Mouse (Mus musculus): ENCODE results near the gene Mphosph9. TPM values are rescaled to one million over a fixed set of nuclear protein-coding genes. Genes with fewer than 3 reads are reported as not detected.
"Not testable (repeated sequence)": the region's sequence is repeated elsewhere in the genome, so short reads cannot be mapped to it uniquely, and the experiment has no call there.

The Mphosph9 gene
- total and polyA plus RNA-seq, 2 experiments = 1.1 to 2.3 TPM

DNA sequence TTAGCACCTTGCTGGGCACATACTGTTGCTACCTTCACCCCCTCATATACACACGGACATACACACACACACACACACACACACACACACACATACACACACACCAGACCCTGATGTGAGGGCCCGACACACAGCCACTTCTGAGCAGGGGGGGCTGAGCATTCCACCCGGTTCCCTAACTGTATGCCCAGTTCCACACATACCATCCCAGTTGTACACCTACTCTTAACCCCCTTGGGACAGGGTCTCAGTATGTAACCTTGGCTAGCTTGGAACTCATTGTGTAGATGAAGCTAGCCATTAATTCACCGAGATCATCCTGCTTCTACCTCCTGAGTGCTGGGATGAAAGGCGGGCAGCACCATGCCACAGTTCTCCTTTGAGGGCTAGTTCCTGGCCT lies 107.2 kb downstream of the Mphosph9 start:
- peaks cover 24% of the 10 kb centered on the region; the same call in 1 of the 2 replicates for H3K79me2 ChIP-seq (ENCODE audit: control insufficient read depth, insufficient read depth, low read length)
- peak overlapping the region; percentile 79 for H3K27ac ChIP-seq (replicated peaks; ENCODE audit: insufficient read depth, low read depth, low read length)
- peaks cover 44% of the 10 kb centered on the region for H3K4me1 ChIP-seq (ENCODE audit: control insufficient read depth, insufficient read depth, low read length)
- no peak overlapping the region for H3K4me3 ChIP-seq (ENCODE audit: insufficient read depth, low read depth, low read length)
- no peaks in the 10 kb centered on the region for H3K36me3 ChIP-seq (ENCODE audit: control insufficient read depth, insufficient read depth, low read length)
- TF ChIP-seq CTCF (IDR thresholded peaks at IDR 0.05; ENCODE audit: low read depth, low read length) (no peak), POLR2A (IDR thresholded peaks at IDR 0.05; ENCODE audit: extremely low read depth, insufficient read depth, low read length) (no peak)
- 93% methylated on average over 5 of the region's 5 CpGs for WGBS
- H3K9ac ChIP-seq (ENCODE audit: low read depth, low read length) = peak overlapping the region; percentile 5
- no peak for DNase-seq (ENCODE audit: extremely low read depth, low read depth, low spot score)
- no peaks in the 10 kb centered on the region for H3K27me3 ChIP-seq (ENCODE audit: control insufficient read depth, insufficient read depth, low read length)

DNA sequence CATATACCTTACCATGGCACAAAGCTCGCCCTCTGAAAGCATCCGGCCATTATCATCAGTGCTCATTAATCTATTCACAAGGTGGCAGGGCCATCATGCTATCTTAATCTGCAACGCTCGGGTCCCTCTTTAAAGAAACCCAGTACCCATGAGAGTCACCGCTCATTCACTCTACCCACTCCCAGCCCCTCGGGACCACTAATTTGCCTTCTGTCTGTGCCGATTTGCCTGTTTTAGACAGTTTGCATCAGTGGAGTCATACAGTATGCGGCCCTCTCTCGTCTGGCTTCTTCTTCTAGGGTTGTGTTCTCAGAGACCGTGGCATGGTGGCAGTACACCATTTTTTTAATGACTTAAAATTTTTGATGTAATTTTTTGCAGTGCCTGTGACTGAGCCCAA lies 108.3 kb downstream of the Mphosph9 start:
- H3K79me2 ChIP-seq (ENCODE audit: control insufficient read depth, insufficient read depth, low read length) = peaks cover 20% of the 10 kb centered on the region; the same call in 1 of the 2 replicates
- H3K9ac ChIP-seq (ENCODE audit: low read depth, low read length) = no peak overlapping the region
- no peak overlapping the region for H3K4me3 ChIP-seq (ENCODE audit: insufficient read depth, low read depth, low read length)
- WGBS = 93% methylated on average over 10 of the region's 10 CpGs
- H3K27me3 ChIP-seq (ENCODE audit: control insufficient read depth, insufficient read depth, low read length) = no peaks in the 10 kb centered on the region
- H3K36me3 ChIP-seq (ENCODE audit: control insufficient read depth, insufficient read depth, low read length) = no peaks in the 10 kb centered on the region
- peaks cover 38% of the 10 kb centered on the region for H3K4me1 ChIP-seq (ENCODE audit: control insufficient read depth, insufficient read depth, low read length)
- no peak for DNase-seq (ENCODE audit: extremely low read depth, low read depth, low spot score)
- no peak for TF ChIP-seq POLR2A (IDR thresholded peaks at IDR 0.05; ENCODE audit: extremely low read depth, insufficient read depth, low read length)
- no peak for TF ChIP-seq CTCF (IDR thresholded peaks at IDR 0.05; ENCODE audit: low read depth, low read length)
- no peak overlapping the region for H3K27ac ChIP-seq (replicated peaks; ENCODE audit: insufficient read depth, low read depth, low read length)

DNA sequence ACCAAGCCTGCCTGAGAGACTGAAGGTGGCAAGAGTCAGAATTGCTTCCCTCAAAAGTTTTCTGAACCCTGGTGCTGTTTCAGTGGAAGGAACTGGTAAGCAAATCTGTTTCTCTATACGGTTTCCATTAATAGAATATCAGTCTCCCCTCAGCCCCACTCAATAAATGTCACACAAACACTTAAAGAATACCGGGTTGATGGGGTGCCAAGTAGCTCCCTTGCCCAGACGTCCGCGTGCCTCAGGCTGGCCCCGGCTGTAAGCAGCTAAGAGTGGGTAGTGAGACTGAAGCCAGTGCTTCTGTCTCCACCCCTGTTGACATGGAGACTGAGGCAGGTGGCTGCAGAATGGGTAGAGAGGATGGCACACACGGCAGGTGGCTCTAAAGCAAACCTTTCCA lies 108.8 kb downstream of the Mphosph9 start:
- no peak for TF ChIP-seq CTCF (IDR thresholded peaks at IDR 0.05; ENCODE audit: low read depth, low read length)
- no peak for TF ChIP-seq POLR2A (IDR thresholded peaks at IDR 0.05; ENCODE audit: extremely low read depth, insufficient read depth, low read length)
- Histone ChIP-seq H3K27ac (replicated peaks; ENCODE audit: insufficient read depth, low read depth, low read length) (no peak overlapping the region), H3K4me1 (ENCODE audit: control insufficient read depth, insufficient read depth, low read length) (peaks cover 38% of the 10 kb centered on the region), H3K36me3 (ENCODE audit: control insufficient read depth, insufficient read depth, low read length) (no peaks in the 10 kb centered on the region), H3K27me3 (ENCODE audit: control insufficient read depth, insufficient read depth, low read length) (no peaks in the 10 kb centered on the region), H3K9ac (ENCODE audit: low read depth, low read length) (no peak overlapping the region), H3K4me3 (ENCODE audit: insufficient read depth, low read depth, low read length) (no peak overlapping the region), H3K79me2 (ENCODE audit: control insufficient read depth, insufficient read depth, low read length) (peaks cover 17% of the 10 kb centered on the region; the same call in 1 of the 2 replicates)
- no peak for DNase-seq (ENCODE audit: extremely low read depth, low read depth, low spot score)
- 85% methylated on average over 7 of the region's 7 CpGs for WGBS

DNA sequence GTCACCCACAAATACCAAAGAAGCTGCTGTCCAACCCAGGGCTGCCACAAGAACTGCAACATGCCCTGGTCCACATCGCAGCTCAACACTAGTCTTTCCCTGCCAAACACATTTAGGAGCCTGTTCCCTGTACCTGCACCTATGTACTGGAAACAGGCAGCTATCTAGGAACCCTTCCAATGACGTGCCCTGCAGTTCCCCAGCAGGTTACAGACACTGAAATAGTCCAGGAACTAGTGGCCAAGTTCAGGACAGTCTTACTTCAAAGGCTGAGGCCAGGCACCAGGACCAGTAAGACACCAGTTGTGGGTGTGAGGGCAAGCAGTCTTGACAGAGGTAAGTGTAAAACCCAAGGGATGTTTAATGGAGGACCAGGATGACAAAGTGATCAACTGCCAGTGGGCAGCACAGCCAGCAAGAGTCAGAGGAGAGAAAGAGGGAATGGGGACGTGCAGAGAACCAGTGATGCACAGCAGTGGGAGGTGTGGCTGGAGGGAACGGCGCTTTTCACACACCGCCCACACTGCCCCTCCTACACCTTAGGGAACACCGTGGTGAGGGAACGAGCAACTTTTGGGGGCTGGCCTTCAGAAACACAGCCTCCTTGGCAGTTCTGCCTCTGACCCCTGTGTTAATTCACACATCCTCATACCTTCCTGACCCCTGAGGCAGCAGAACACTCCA lies 110.1 kb downstream of the Mphosph9 start:
- H3K79me2 ChIP-seq (ENCODE audit: control insufficient read depth, insufficient read depth, low read length) = peaks cover 14% of the 10 kb centered on the region; the same call in 1 of the 2 replicates
- 55% methylated on average over 8 of the region's 8 CpGs for WGBS
- H3K27me3 ChIP-seq (ENCODE audit: control insufficient read depth, insufficient read depth, low read length) = no peaks in the 10 kb centered on the region
- no peaks in the 10 kb centered on the region for H3K36me3 ChIP-seq (ENCODE audit: control insufficient read depth, insufficient read depth, low read length)
- H3K4me3 ChIP-seq (ENCODE audit: insufficient read depth, low read depth, low read length) = no peak overlapping the region
- H3K27ac ChIP-seq (replicated peaks; ENCODE audit: insufficient read depth, low read depth, low read length) = peak overlapping the region; percentile 0; the same call in 1 of the 2 replicates
- TF ChIP-seq POLR2A (IDR thresholded peaks at IDR 0.05; ENCODE audit: extremely low read depth, insufficient read depth, low read length) = no peak
- TF ChIP-seq CTCF (IDR thresholded peaks at IDR 0.05; ENCODE audit: low read depth, low read length) = no peak
- H3K9ac ChIP-seq (ENCODE audit: low read depth, low read length) = peak overlapping the region; percentile 4; the same call in 1 of the 2 replicates
- peak; percentile 84 for DNase-seq (ENCODE audit: extremely low read depth, low read depth, low spot score)
- peaks cover 32% of the 10 kb centered on the region for H3K4me1 ChIP-seq (ENCODE audit: control insufficient read depth, insufficient read depth, low read length)

DNA sequence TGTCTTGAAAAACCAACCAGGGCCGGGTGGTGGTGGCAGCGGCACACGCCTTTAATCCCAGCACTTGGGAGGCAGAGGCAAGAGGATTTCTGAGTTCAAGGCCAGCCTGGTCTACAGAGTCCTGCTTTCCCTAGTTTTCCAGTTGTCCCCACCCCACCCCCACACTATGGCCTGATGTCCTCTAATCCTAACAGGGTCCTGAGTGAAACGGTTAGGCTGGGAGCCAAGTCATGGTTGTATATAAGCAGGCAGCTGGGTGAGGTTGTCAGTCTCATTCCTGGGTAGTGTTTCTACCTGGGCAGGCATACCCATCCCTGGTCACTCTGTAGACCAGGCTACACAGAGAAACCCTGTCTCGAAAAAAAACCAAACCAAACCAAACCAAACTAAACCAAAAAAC lies 110.7 kb downstream of the Mphosph9 start:
- H3K27ac ChIP-seq (replicated peaks; ENCODE audit: insufficient read depth, low read depth, low read length); H3K36me3 ChIP-seq (ENCODE audit: control insufficient read depth, insufficient read depth, low read length); DNase-seq (ENCODE audit: extremely low read depth, low read depth, low spot score); H3K9ac ChIP-seq (ENCODE audit: low read depth, low read length); H3K4me3 ChIP-seq (ENCODE audit: insufficient read depth, low read depth, low read length); H3K27me3 ChIP-seq (ENCODE audit: control insufficient read depth, insufficient read depth, low read length): not testable (repeated sequence)
- Histone ChIP-seq H3K4me1 (ENCODE audit: control insufficient read depth, insufficient read depth, low read length) (peaks cover 26% of the 10 kb centered on the region), H3K79me2 (ENCODE audit: control insufficient read depth, insufficient read depth, low read length) (peaks cover 14% of the 10 kb centered on the region; the same call in 1 of the 2 replicates)
- 70% methylated on average over 5 of the region's 5 CpGs for WGBS

DNA sequence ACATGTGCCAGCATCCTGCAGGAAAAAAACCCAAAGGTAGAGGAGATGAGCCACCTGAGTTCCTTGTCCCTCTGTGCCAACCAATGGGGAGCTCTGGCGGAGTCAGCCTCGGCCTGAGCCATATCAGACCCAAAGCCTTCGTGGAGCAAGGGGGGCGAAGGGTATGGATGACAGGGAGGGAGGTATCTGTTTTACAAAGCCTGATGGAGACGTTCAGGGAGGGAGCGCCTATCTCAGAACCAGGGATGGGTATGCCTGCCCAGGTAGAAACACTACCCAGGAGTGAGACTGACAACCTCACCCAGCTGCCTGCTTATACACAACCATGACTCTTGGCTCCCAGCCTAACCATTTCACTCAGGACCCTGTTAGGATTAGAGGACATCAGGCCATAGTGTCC lies 111.4 kb downstream of the Mphosph9 start:
- TF ChIP-seq POLR2A (IDR thresholded peaks at IDR 0.05; ENCODE audit: extremely low read depth, insufficient read depth, low read length) = no peak
- TF ChIP-seq CTCF (IDR thresholded peaks at IDR 0.05; ENCODE audit: low read depth, low read length) = no peak

More for the DNA sequence above, 111.4 kb downstream of the Mphosph9 start:
- peaks cover 14% of the 10 kb centered on the region; the same call in 1 of the 2 replicates for H3K79me2 ChIP-seq (ENCODE audit: control insufficient read depth, insufficient read depth, low read length)
- WGBS = 92% methylated on average over 6 of the region's 6 CpGs
- H3K27ac ChIP-seq (replicated peaks; ENCODE audit: insufficient read depth, low read depth, low read length) = no peak overlapping the region
- H3K4me1 ChIP-seq (ENCODE audit: control insufficient read depth, insufficient read depth, low read length) = peaks cover 24% of the 10 kb centered on the region
- H3K27me3 ChIP-seq (ENCODE audit: control insufficient read depth, insufficient read depth, low read length) = no peaks in the 10 kb centered on the region
- H3K4me3 ChIP-seq (ENCODE audit: insufficient read depth, low read depth, low read length) = no peak overlapping the region
- no peak overlapping the region for H3K9ac ChIP-seq (ENCODE audit: low read depth, low read length)
- no peaks in the 10 kb centered on the region for H3K36me3 ChIP-seq (ENCODE audit: control insufficient read depth, insufficient read depth, low read length)
- no peak for DNase-seq (ENCODE audit: extremely low read depth, low read depth, low spot score)

All from liver, adult 2 months (tissue).